Mouse (Mus musculus): ENCODE measurements around the gene Fancc. TPM values are rescaled to one million over a fixed set of nuclear protein-coding genes. Genes with fewer than 3 reads are reported as not detected.
"Not testable (repeated sequence)": the region's sequence is repeated elsewhere in the genome, so short reads cannot be mapped to it uniquely, and the experiment has no call there.

The Fancc gene
- polyA plus RNA-seq, 1 experiment from 2014 or later, result 5.2 TPM

GRCm38 (mm10) chr13:63319814-63320213, 177.3 kb downstream of the Fancc start:
- peaks cover 16% of the 10 kb centered on the region for H3K4me1 ChIP-seq (ENCODE audit: insufficient read depth)
- TF ChIP-seq CTCF (IDR thresholded peaks at IDR 0.05; ENCODE audit: low read depth) (no peak), EP300 (IDR thresholded peaks at IDR 0.05; ENCODE audit: low read depth) (no peak)
- H3K9ac ChIP-seq (replicated peaks), result no peak overlapping the region
- H3K4me2 ChIP-seq (ENCODE audit: low read depth, low read length), result no peak overlapping the region
- no peak overlapping the region for H3K4me3 ChIP-seq (ENCODE audit: low read depth, low read length)
- no peaks in the 10 kb centered on the region for H3K36me3 ChIP-seq (replicated peaks; ENCODE audit: insufficient read depth, low read length)
- whole genome bisulfite sequencing (ENCODE audit: insufficient replicate concordance), result 92% methylated on average over 7 of the region's 7 CpGs
- H3K27ac ChIP-seq (ENCODE audit: low read depth), result no peak overlapping the region
- H3K27me3 ChIP-seq (ENCODE audit: insufficient read depth, low read length), result no peaks in the 10 kb centered on the region
- H3K9me3 ChIP-seq (ENCODE audit: low read length), result no peaks in the 10 kb centered on the region
- ATAC-seq (no peak), DNase-seq (no peak)

- Histone ChIP-seq H3K27ac (ENCODE audit: low read depth) (no peak overlapping the region), H3K9ac (replicated peaks) (no peak overlapping the region), H3K36me3 (replicated peaks; ENCODE audit: insufficient read depth, low read length) (no peaks in the 10 kb centered on the region), H3K4me2 (ENCODE audit: low read depth, low read length) (no peak overlapping the region), H3K27me3 (ENCODE audit: insufficient read depth, low read length) (no peaks in the 10 kb centered on the region), H3K4me1 (ENCODE audit: insufficient read depth) (peaks cover 18% of the 10 kb centered on the region), H3K9me3 (ENCODE audit: low read length) (no peaks in the 10 kb centered on the region), H3K4me3 (ENCODE audit: low read depth, low read length) (no peak overlapping the region)
- no peak for ATAC-seq
- no peak for DNase-seq
- WGBS (ENCODE audit: insufficient replicate concordance), result 64% methylated on average over 7 of the region's 7 CpGs
- TF ChIP-seq CTCF (IDR thresholded peaks at IDR 0.05; ENCODE audit: low read depth), result no peak
- no peak for TF ChIP-seq EP300 (IDR thresholded peaks at IDR 0.05; ENCODE audit: low read depth)
Observed at GRCm38 (mm10) chr13:63317681-63318104, 179.4 kb downstream of the Fancc start.

- ATAC-seq (no peak), DNase-seq (no peak)
- H3K4me2 ChIP-seq (ENCODE audit: low read depth, low read length), result no peak overlapping the region
- TF ChIP-seq CTCF (IDR thresholded peaks at IDR 0.05; ENCODE audit: low read depth), result no peak
- no peak overlapping the region for H3K4me3 ChIP-seq (ENCODE audit: low read depth, low read length)
- H3K36me3 ChIP-seq (replicated peaks; ENCODE audit: insufficient read depth, low read length), result no peaks in the 10 kb centered on the region
- peaks cover 15% of the 10 kb centered on the region for H3K4me1 ChIP-seq (ENCODE audit: insufficient read depth)
- no peaks in the 10 kb centered on the region for H3K9me3 ChIP-seq (ENCODE audit: low read length)
- no peaks in the 10 kb centered on the region for H3K27me3 ChIP-seq (ENCODE audit: insufficient read depth, low read length)
- H3K27ac ChIP-seq (ENCODE audit: low read depth), result no peak overlapping the region
- no peak overlapping the region for H3K9ac ChIP-seq (replicated peaks)
- 79% methylated on average over 5 of the region's 5 CpGs for WGBS (ENCODE audit: insufficient replicate concordance)
Observed at GRCm38 (mm10) chr13:63316407-63316806, 180.7 kb downstream of the Fancc start.

GRCm38 (mm10) chr13:63315777-63316176, 181.3 kb downstream of the Fancc start:
- Histone ChIP-seq H3K27ac (ENCODE audit: low read depth) (no peak overlapping the region), H3K27me3 (ENCODE audit: insufficient read depth, low read length) (no peaks in the 10 kb centered on the region), H3K9me3 (ENCODE audit: low read length) (no peaks in the 10 kb centered on the region), H3K4me2 (ENCODE audit: low read depth, low read length) (no peak overlapping the region), H3K9ac (replicated peaks) (no peak overlapping the region), H3K36me3 (replicated peaks; ENCODE audit: insufficient read depth, low read length) (no peaks in the 10 kb centered on the region), H3K4me1 (ENCODE audit: insufficient read depth) (peaks cover 15% of the 10 kb centered on the region), H3K4me3 (ENCODE audit: low read depth, low read length) (no peak overlapping the region)
- TF ChIP-seq CTCF (IDR thresholded peaks at IDR 0.05; ENCODE audit: low read depth) (no peak), EP300 (IDR thresholded peaks at IDR 0.05; ENCODE audit: low read depth) (no peak)
- DNase-seq (no peak), ATAC-seq (no peak)
- WGBS (ENCODE audit: insufficient replicate concordance), result 75% methylated on average over 6 of the region's 6 CpGs

- H3K9me3 ChIP-seq (ENCODE audit: low read length); H3K9ac ChIP-seq (replicated peaks); H3K4me3 ChIP-seq (ENCODE audit: low read depth, low read length); DNase-seq; H3K27me3 ChIP-seq (ENCODE audit: insufficient read depth, low read length); ATAC-seq; H3K36me3 ChIP-seq (replicated peaks; ENCODE audit: insufficient read depth, low read length); H3K4me2 ChIP-seq (ENCODE audit: low read depth, low read length); H3K27ac ChIP-seq (ENCODE audit: low read depth): not testable (repeated sequence)
- peaks cover 15% of the 10 kb centered on the region for H3K4me1 ChIP-seq (ENCODE audit: insufficient read depth)
- 96% methylated on average over 3 of the region's 4 CpGs for WGBS (ENCODE audit: insufficient replicate concordance)
Observed at GRCm38 (mm10) chr13:63315111-63315510, 182.0 kb downstream of the Fancc start.

GRCm38 (mm10) chr13:63314608-63314920, 182.5 kb downstream of the Fancc start:
- Histone ChIP-seq H3K27ac (ENCODE audit: low read depth) (no peak overlapping the region), H3K9me3 (ENCODE audit: low read length) (no peaks in the 10 kb centered on the region), H3K4me2 (ENCODE audit: low read depth, low read length) (no peak overlapping the region), H3K4me3 (ENCODE audit: low read depth, low read length) (no peak overlapping the region), H3K27me3 (ENCODE audit: insufficient read depth, low read length) (no peaks in the 10 kb centered on the region), H3K9ac (replicated peaks) (no peak overlapping the region), H3K36me3 (replicated peaks; ENCODE audit: insufficient read depth, low read length) (no peaks in the 10 kb centered on the region), H3K4me1 (ENCODE audit: insufficient read depth) (peaks cover 15% of the 10 kb centered on the region)
- TF ChIP-seq EP300 (IDR thresholded peaks at IDR 0.05; ENCODE audit: low read depth), result no peak
- no peak for TF ChIP-seq CTCF (IDR thresholded peaks at IDR 0.05; ENCODE audit: low read depth)
- no peak for ATAC-seq
- 67% methylated on average over 4 of the region's 4 CpGs for WGBS (ENCODE audit: insufficient replicate concordance)
- DNase-seq, result no peak
